Mouse (Mus musculus) neural tube, embryonic 10.5 days (tissue): Measurements from ENCODE around the gene Zcchc9.
"Not testable (repeated sequence)": the region's sequence is repeated elsewhere in the genome, so short reads cannot be mapped to it uniquely, and the experiment has no call there.

Source experiments
- DNase-seq: peaks from one replicate; pipeline ENCODE4 v3.0.0-alpha.2; 2017; ENCODE audit warnings: low spot score; ENCODE audit errors: extremely low spot score

The Zcchc9 gene

GRCm38 (mm10) chr13:91807155-91807839 is at the start of gene Zcchc9:
Gene Zcchc9, minus strand, starts transcription at chr13:91807705.
- DNase-seq: peak; percentile 92

GRCm38 (mm10) chr13:91854412-91854811 is 46.9 kb upstream of the Zcchc9 start:
- DNase-seq: no peak

- no peak for DNase-seq
Observed at GRCm38 (mm10) chr13:91827876-91828275, 20.4 kb upstream of the Zcchc9 start.

- no peak for DNase-seq
Observed at GRCm38 (mm10) chr13:91826066-91826465, 18.6 kb upstream of the Zcchc9 start.

- peak; percentile 27 for DNase-seq
Observed at GRCm38 (mm10) chr13:91824845-91825550, 17.5 kb upstream of the Zcchc9 start.

- no peak for DNase-seq
Observed at GRCm38 (mm10) chr13:91823735-91824134, 16.2 kb upstream of the Zcchc9 start.

- DNase-seq: no peak
Observed at GRCm38 (mm10) chr13:91814670-91815069, 7.2 kb upstream of the Zcchc9 start.

- no peak for DNase-seq
Observed at GRCm38 (mm10) chr13:91809476-91809875, 2.0 kb upstream of the Zcchc9 start.

GRCm38 (mm10) chr13:91807874-91808575 is 520 bp upstream of the Zcchc9 start:
- DNase-seq: peak; percentile 26

GRCm38 (mm10) chr13:91801726-91802125 is 5.8 kb downstream of the Zcchc9 start:
- DNase-seq: no peak

GRCm38 (mm10) chr13:91797442-91797841 is 10.1 kb downstream of the Zcchc9 start:
- no peak for DNase-seq

- DNase-seq: no peak
Observed at GRCm38 (mm10) chr13:91796916-91797315, 10.6 kb downstream of the Zcchc9 start.

GRCm38 (mm10) chr13:91796003-91796402 is 11.5 kb downstream of the Zcchc9 start:
- DNase-seq: no peak

GRCm38 (mm10) chr13:91795593-91795992 is 11.9 kb downstream of the Zcchc9 start:
- DNase-seq: no peak

GRCm38 (mm10) chr13:91794926-91795436 is 12.5 kb downstream of the Zcchc9 start:
- DNase-seq: no peak

- DNase-seq: no peak
Observed at GRCm38 (mm10) chr13:91792035-91792434, 15.5 kb downstream of the Zcchc9 start.

GRCm38 (mm10) chr13:91779892-91780291 is 27.6 kb downstream of the Zcchc9 start:
- DNase-seq: no peak

GRCm38 (mm10) chr13:91778092-91778491 is 29.4 kb downstream of the Zcchc9 start:
- no peak for DNase-seq

GRCm38 (mm10) chr13:91768683-91769651 is 38.5 kb downstream of the Zcchc9 start:
- DNase-seq: no peak

GRCm38 (mm10) chr13:91765627-91766026 is 41.9 kb downstream of the Zcchc9 start:
- DNase-seq: no peak

- not testable (repeated sequence) for DNase-seq
Observed at GRCm38 (mm10) chr13:91763654-91764053, 43.9 kb downstream of the Zcchc9 start.
